Mouse (Mus musculus) hindlimb bud, embryonic 11.5 days (tissue): ENCODE results near the gene Rcc1.
"Not testable (repeated sequence)": the region's sequence is repeated elsewhere in the genome, so short reads cannot be mapped to it uniquely, and the experiment has no call there.

ENCODE experiments used
- DNase-seq: peaks from one replicate; pipeline ENCODE4 v3.0.0-alpha.2; 2012; ENCODE audit warnings: low read depth, low spot score; ENCODE audit errors: extremely low spot score

Gene Rcc1

GRCm38 (mm10) chr4:132315711-132316110, 37.7 kb downstream of the Rcc1 start:
- no peak for DNase-seq

- no peak for DNase-seq
Measured at GRCm38 (mm10) chr4:132312627-132313026, 40.8 kb downstream of the Rcc1 start.

- no peak for DNase-seq
Measured at GRCm38 (mm10) chr4:132311801-132312200, 41.6 kb downstream of the Rcc1 start.

GRCm38 (mm10) chr4:132311209-132311608, 42.2 kb downstream of the Rcc1 start:
- DNase-seq, result no peak

- no peak for DNase-seq
Measured at GRCm38 (mm10) chr4:132309849-132310472, 43.4 kb downstream of the Rcc1 start.

GRCm38 (mm10) chr4:132309140-132309848, 44.1 kb downstream of the Rcc1 start:
- no peak for DNase-seq

- DNase-seq, result peak; percentile 82
Measured at GRCm38 (mm10) chr4:132308437-132309139, 44.8 kb downstream of the Rcc1 start.

- DNase-seq, result no peak
Measured at GRCm38 (mm10) chr4:132306004-132306403, 47.4 kb downstream of the Rcc1 start.

- no peak for DNase-seq
Measured at GRCm38 (mm10) chr4:132305276-132305675, 48.1 kb downstream of the Rcc1 start.

GRCm38 (mm10) chr4:132303484-132303883, 49.9 kb downstream of the Rcc1 start:
- DNase-seq, result not testable (repeated sequence)

- DNase-seq, result no peak
Measured at GRCm38 (mm10) chr4:132302939-132303479, 50.4 kb downstream of the Rcc1 start, which contains the start of gene Rab42. Gene Rab42, minus strand, starts transcription at chr4:132303385.

- no peak for DNase-seq
Measured at GRCm38 (mm10) chr4:132301965-132302938, 51.2 kb downstream of the Rcc1 start.

- DNase-seq, result no peak
Measured at GRCm38 (mm10) chr4:132301486-132301885, 51.9 kb downstream of the Rcc1 start.

- no peak for DNase-seq
Measured at GRCm38 (mm10) chr4:132299849-132300248, 53.6 kb downstream of the Rcc1 start.

- no peak for DNase-seq
Measured at GRCm38 (mm10) chr4:132295696-132296390, 57.6 kb downstream of the Rcc1 start.

- DNase-seq, result no peak
Measured at GRCm38 (mm10) chr4:132293682-132294240, 59.6 kb downstream of the Rcc1 start.

GRCm38 (mm10) chr4:132292988-132293387, 60.4 kb downstream of the Rcc1 start:
- DNase-seq, result no peak

GRCm38 (mm10) chr4:132291624-132292335, 61.6 kb downstream of the Rcc1 start:
- no peak for DNase-seq

- DNase-seq, result no peak
Measured at GRCm38 (mm10) chr4:132291056-132291455, 62.3 kb downstream of the Rcc1 start.
